Mouse (Mus musculus) forebrain, embryonic 16.5 days (tissue): ENCODE results near the gene Fam102b. TPM values are rescaled to one million over a fixed set of nuclear protein-coding genes. Genes with fewer than 3 reads are reported as not detected.

Source experiments
- ATAC-seq: fragments of 200-750 bp; cut with Nextera tagmentation; 2 replicates; pipeline ENCODE4 v1.8.0; 2017; ENCODE audit warnings: mild to moderate bottlenecking, moderate library complexity
- H3K27ac ChIP-seq: fragments of 300-500 bp; sonication (generic); 2 replicates; pipeline ENCODE4 v1.5.1; 2014; ENCODE audit warnings: low read length, control low read depth
- H3K27me3 ChIP-seq: fragments of 300-500 bp; sonication (generic); replicated peaks from 2 replicates; pipeline ENCODE4 v1.6.1; 2014; ENCODE audit warnings: low read length; ENCODE audit not compliant: control insufficient read depth, insufficient read depth
- H3K36me3 ChIP-seq: fragments of 300-500 bp; sonication (generic); 2 replicates; pipeline ENCODE4 v1.6.1; 2014; ENCODE audit not compliant: control insufficient read depth, insufficient read depth
- H3K4me1 ChIP-seq: fragments of 300-500 bp; sonication (generic); replicated peaks from 2 replicates; pipeline ENCODE4 v1.6.1; 2014; ENCODE audit warnings: low read length; ENCODE audit not compliant: control insufficient read depth, insufficient read depth
- H3K4me2 ChIP-seq: fragments of 300-500 bp; sonication (generic); 2 replicates; pipeline ENCODE4 v1.6.1; 2014; ENCODE audit warnings: mild to moderate bottlenecking, low read length, control low read depth
- H3K4me3 ChIP-seq: fragments of 300-500 bp; sonication (generic); replicated peaks from 2 replicates; pipeline ENCODE4 v1.5.1; 2014; ENCODE audit warnings: mild to moderate bottlenecking, low read length, control low read depth
- H3K9ac ChIP-seq: fragments of 300-500 bp; sonication (generic); replicated peaks from 2 replicates; pipeline ENCODE4 v1.6.1; 2014; ENCODE audit warnings: low read depth, low read length, control low read depth
- H3K9me3 ChIP-seq: fragments of 300-500 bp; sonication (generic); 2 replicates; pipeline ENCODE4 v1.6.1; 2016; ENCODE audit warnings: low read length; ENCODE audit not compliant: control insufficient read depth
- WGBS: fragments of 180-500 bp; shearing (Covaris S2); extraction: QIAGEN DNeasy Blood & Tissue Kit; methylation state at CpG from one replicate; pipeline ENCODE4 v1.1.7; 2014; 5-methylcytosine and 5-hydroxymethylcytosine counted together
- polyA plus RNA-seq: library from polyadenylated mRNA; unstranded; fragments of >200 nt; fragmentation: Nextera tagmentation; extraction: Ambion mirVana; gene quantifications from 2 replicates; pipeline ENCODE4 v1.2.1, GENCODE M21; 2015

Gene Fam102b
- polyA plus RNA-seq, 1 experiment from 2014 or later = 10.4 TPM

DNA sequence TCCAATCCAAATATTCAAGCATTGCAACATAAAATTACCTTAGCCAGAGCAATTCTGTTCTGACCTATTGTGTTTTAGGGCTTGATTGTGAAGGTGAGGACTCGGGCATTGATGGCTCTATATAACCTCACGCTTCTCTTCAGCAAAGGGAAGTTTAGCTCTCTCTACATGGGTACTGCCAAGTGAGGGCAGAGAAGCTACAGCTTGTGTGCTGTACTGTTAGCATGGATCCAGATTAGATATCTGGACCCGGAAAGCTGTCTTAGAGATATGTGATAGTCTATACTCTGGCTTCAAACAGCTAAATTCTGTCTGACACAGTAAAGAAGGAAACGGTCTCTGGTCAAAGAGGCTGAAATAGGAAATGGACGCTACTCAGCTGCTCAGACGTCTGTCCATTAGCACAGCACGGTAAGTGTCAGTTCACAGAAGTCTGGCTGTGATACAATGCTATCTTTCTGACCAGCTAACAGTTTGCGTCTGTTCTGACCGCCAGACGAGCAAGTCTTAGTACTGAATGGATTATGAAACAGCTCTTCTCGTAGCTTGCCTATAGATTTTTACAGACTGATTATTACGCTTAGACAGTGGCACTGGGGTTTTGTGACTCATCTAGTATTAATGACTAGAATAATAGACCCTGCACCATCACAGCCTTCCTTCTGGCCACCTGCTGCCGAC is 53.3 kb downstream of the Fam102b start:
- H3K4me3 ChIP-seq = no peak overlapping the region
- H3K9ac ChIP-seq = no peak overlapping the region
- no peak overlapping the region for H3K27ac ChIP-seq
- 83% methylated on average over 13 of the region's 13 CpGs for WGBS
- H3K27me3 ChIP-seq = no peaks in the 10 kb centered on the region
- no peaks in the 10 kb centered on the region for H3K9me3 ChIP-seq
- no peak for ATAC-seq
- H3K36me3 ChIP-seq = peaks cover 16% of the 10 kb centered on the region
- H3K4me2 ChIP-seq = no peak overlapping the region
- H3K4me1 ChIP-seq = no peaks in the 10 kb centered on the region

DNA sequence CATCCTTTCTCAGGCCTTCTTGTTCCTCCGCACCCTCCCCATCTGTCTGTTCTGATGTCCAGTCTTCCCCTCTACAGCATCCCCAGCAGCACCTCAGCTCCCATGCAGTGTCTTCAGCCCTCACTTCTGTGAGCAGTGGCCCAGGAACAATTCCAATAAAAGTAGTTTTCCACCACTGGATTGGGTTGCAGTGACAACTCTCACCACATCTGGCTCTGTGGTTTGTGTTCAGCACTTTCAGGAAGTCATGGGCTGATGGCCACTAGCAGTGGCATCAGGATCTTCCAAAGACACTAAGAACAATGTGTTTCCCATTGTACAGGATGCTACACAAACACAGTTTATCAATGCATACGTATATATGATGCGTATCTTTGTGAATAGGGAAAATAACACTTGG is 61.4 kb downstream of the Fam102b start:
- no peak overlapping the region for H3K4me2 ChIP-seq
- H3K27ac ChIP-seq = no peak overlapping the region
- H3K9me3 ChIP-seq = no peaks in the 10 kb centered on the region
- 93% methylated on average over 3 of the region's 3 CpGs for WGBS
- peaks cover 8% of the 10 kb centered on the region for H3K4me1 ChIP-seq
- H3K4me3 ChIP-seq = no peak overlapping the region
- peaks cover 6% of the 10 kb centered on the region; the same call in 1 of the 2 replicates for H3K36me3 ChIP-seq
- H3K27me3 ChIP-seq = no peaks in the 10 kb centered on the region
- no peak overlapping the region for H3K9ac ChIP-seq
- ATAC-seq = no peak

DNA sequence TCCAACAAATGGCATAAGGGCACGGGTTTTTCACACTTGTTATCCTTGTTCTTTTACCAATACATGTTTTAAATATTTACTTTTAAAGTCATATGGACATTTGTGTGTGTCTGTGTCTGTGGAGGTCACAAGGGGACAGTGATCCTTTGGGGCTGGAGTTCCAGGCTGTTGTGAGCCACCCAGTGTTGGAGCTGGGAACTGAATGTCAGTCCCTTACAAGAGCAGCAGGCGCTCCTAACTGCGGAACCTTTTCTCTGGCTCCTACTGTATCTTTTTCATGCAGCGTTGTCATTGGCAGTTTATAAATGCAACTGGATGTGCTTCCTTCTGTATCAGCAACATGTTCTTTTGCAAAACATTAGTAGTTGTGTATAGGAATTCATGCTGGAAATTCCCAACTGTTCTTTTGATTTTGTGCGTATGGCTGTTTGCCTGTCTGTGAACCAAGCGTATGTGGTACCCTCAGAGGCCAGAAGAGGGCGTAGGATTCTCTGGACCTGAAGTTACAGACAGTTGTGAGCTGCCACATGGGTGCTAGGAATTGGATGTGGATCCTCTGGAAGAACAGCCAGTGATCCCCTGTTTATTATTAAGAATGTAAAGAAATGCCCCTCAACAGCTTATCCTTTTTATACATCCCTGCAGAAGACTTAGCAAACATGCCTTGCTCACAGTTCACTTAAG is 62.9 kb downstream of the Fam102b start:
- Histone ChIP-seq H3K9ac (no peak overlapping the region), H3K27ac (no peak overlapping the region), H3K4me1 (peaks cover 9% of the 10 kb centered on the region), H3K4me2 (no peak overlapping the region), H3K36me3 (no peaks in the 10 kb centered on the region), H3K27me3 (no peaks in the 10 kb centered on the region), H3K4me3 (no peak overlapping the region), H3K9me3 (no peaks in the 10 kb centered on the region)
- 78% methylated on average over 7 of the region's 7 CpGs for WGBS
- no peak for ATAC-seq

GRCm38 (mm10) chr3:108963776-108964175 is 63.6 kb downstream of the Fam102b start:
- no peak overlapping the region for H3K27ac ChIP-seq

GRCm38 (mm10) chr3:108963278-108963677 is 64.1 kb downstream of the Fam102b start:
- Histone ChIP-seq H3K27ac (no peak overlapping the region), H3K27me3 (no peaks in the 10 kb centered on the region), H3K9me3 (no peaks in the 10 kb centered on the region), H3K4me1 (peaks cover 9% of the 10 kb centered on the region), H3K9ac (no peak overlapping the region), H3K4me2 (no peak overlapping the region), H3K36me3 (no peaks in the 10 kb centered on the region), H3K4me3 (no peak overlapping the region)
- 76% methylated on average over 3 of the region's 3 CpGs for WGBS
- no peak for ATAC-seq

More at GRCm38 (mm10) chr3:108963776-108964175, 63.6 kb downstream of the Fam102b start:
- Histone ChIP-seq H3K36me3 (no peaks in the 10 kb centered on the region), H3K4me1 (peaks cover 9% of the 10 kb centered on the region), H3K27me3 (no peaks in the 10 kb centered on the region), H3K9ac (no peak overlapping the region), H3K9me3 (no peaks in the 10 kb centered on the region), H3K4me3 (no peak overlapping the region), H3K4me2 (no peak overlapping the region)
- ATAC-seq = no peak
- 84% methylated on average over 3 of the region's 3 CpGs for WGBS

DNA sequence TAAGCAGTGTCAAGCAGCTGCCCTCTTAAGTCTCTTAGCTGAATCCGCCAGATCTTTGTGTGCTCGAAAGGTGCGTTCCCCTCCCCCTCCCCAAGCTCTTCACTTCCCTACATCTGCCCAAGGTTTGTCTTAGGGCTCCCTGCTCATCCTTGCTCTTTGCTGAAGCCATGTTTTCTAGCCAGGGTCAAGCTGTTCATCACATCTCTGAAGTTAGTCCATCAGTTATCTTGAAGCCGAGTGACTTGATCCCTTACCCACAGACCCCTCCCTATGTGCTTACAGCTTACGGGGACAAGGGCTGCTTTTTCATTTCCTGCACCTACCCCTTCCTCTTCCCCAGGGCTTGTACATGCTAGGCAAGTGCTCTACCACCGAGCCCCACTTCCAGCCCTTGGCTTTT is 65.8 kb downstream of the Fam102b start:
- Histone ChIP-seq H3K27ac (peak overlapping the region; percentile 13; the same call in 1 of the 2 replicates), H3K4me2 (peak overlapping the region; percentile 16), H3K36me3 (no peaks in the 10 kb centered on the region), H3K9me3 (no peaks in the 10 kb centered on the region), H3K27me3 (no peaks in the 10 kb centered on the region), H3K4me3 (no peak overlapping the region), H3K9ac (no peak overlapping the region), H3K4me1 (peaks cover 9% of the 10 kb centered on the region)
- ATAC-seq = peak; percentile 36; the same call in 1 of the 2 replicates
- 46% methylated on average over 6 of the region's 6 CpGs for WGBS

- peak overlapping the region; percentile 16 for H3K4me2 ChIP-seq
- H3K27me3 ChIP-seq = no peaks in the 10 kb centered on the region
- H3K4me3 ChIP-seq = no peak overlapping the region
- H3K36me3 ChIP-seq = no peaks in the 10 kb centered on the region
- no peak overlapping the region for H3K9ac ChIP-seq
- no peaks in the 10 kb centered on the region for H3K9me3 ChIP-seq
- peak overlapping the region; percentile 13; the same call in 1 of the 2 replicates for H3K27ac ChIP-seq
- H3K4me1 ChIP-seq = peaks cover 9% of the 10 kb centered on the region
- WGBS = 26% methylated on average over 7 of the region's 7 CpGs
- peak; percentile 87 for ATAC-seq
Measured at GRCm38 (mm10) chr3:108961226-108961625, 66.2 kb downstream of the Fam102b start.

GRCm38 (mm10) chr3:108959680-108960295 is 67.6 kb downstream of the Fam102b start:
- no peaks in the 10 kb centered on the region for H3K36me3 ChIP-seq
- ATAC-seq = no peak
- no peaks in the 10 kb centered on the region for H3K9me3 ChIP-seq
- H3K27ac ChIP-seq = no peak overlapping the region
- no peak overlapping the region for H3K4me2 ChIP-seq
- WGBS = 78% methylated on average over 13 of the region's 13 CpGs
- no peak overlapping the region for H3K4me3 ChIP-seq
- peaks cover 9% of the 10 kb centered on the region for H3K4me1 ChIP-seq
- no peak overlapping the region for H3K9ac ChIP-seq
- no peaks in the 10 kb centered on the region for H3K27me3 ChIP-seq

DNA sequence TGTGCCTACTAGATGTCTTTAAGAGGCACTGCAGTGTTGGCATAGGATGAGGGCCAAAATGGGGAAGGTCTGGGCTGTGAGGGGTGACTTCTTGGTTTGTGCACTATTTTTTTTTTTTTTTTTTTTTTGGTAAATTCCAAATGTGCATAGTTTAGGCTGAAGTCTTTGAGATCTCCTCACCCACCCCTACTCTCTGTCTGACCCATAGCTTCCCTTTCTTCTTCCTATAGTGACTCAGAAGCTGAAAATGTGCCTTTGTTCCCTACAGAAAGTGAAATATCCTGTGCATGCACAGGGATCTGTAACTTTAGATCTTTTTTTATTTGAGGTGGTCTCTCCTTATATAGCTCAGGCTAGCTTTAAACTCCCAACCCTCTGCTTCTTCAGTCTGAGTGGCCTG is 69.4 kb downstream of the Fam102b start:
- Histone ChIP-seq H3K4me3 (no peak overlapping the region), H3K27me3 (no peaks in the 10 kb centered on the region), H3K4me1 (peaks cover 9% of the 10 kb centered on the region), H3K9ac (no peak overlapping the region), H3K27ac (no peak overlapping the region), H3K36me3 (no peaks in the 10 kb centered on the region), H3K4me2 (no peak overlapping the region), H3K9me3 (no peaks in the 10 kb centered on the region)
- no peak for ATAC-seq
